Mouse (Mus musculus) ZHBTc4 (cell line): ENCODE results near the gene Ppy.

Experiments
- DNase-seq: peaks from one replicate; pipeline ENCODE4 v3.0.0-alpha.2; 2011; ENCODE audit warnings: low read depth, low spot score

The Ppy gene

GRCm38 (mm10) chr11:102101219-102101618 is at the start of gene Ppy:
TSS of gene Ppy (minus strand) at chr11:102101319.
- DNase-seq, result no peak

GRCm38 (mm10) chr11:102147213-102147989 is 46.3 kb upstream of the Ppy start:
- DNase-seq, result peak; percentile 59

- peak; percentile 43 for DNase-seq
Observed at GRCm38 (mm10) chr11:102146531-102146930, 45.4 kb upstream of the Ppy start.

DNA sequence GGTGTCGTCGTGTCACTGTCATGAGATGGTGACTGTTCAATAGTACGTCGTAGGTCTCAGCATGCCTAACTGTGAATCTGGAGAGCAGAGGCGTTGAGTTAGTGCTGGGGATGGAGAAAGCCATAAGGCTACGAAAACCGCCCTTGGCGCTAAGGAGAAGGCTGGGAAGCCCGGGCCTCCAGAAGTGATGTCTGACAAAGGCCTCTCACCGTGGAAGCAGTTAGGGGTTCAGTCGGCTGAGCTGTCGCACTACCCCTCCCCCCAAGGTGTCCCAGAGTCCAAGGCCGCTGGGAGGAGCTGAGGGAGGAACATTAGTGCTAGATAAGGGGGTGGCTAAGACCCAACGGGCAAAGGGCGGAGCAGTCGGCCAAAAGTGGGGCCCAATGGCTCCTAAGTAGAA is 44.9 kb upstream of the Ppy start:
- peak; percentile 47 for DNase-seq

DNA sequence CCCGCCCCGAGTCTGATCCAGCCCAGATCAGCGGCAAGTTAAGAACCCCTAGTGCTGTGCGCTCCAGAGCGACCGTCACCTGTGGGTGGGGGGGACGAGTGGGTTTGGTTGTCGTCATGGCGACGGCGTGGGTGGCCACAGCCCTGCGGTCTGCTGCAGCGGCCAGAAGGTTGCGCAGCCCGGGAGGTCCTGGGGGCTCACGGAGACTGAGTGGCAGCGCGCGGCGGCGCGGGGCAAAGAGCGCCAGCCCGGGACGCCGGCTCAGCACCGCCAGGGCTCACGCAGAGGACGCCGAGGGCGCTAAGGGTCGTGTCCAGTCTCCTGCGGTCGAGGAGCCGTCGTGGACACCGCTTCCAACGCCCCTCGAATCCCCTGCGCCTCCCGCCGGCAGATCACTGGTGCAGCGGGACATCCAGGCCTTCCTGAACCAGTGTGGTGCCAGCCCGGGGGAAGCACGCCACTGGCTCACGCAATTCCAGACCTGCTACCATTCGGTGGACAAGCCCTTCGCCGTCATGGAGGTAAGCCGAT is 44.4 kb upstream of the Ppy start, which contains the start of gene Nags:
Gene Nags (plus strand): TSS at position 43 of the 531 bp plus-strand sequence.
- peak; percentile 59 for DNase-seq

GRCm38 (mm10) chr11:102144957-102145470 is 43.9 kb upstream of the Ppy start:
- peak; percentile 54 for DNase-seq

GRCm38 (mm10) chr11:102142355-102142754 is 41.2 kb upstream of the Ppy start:
- DNase-seq, result no peak

- peak; percentile 78 for DNase-seq
Observed at GRCm38 (mm10) chr11:102140508-102140907, 39.4 kb upstream of the Ppy start.

- DNase-seq, result peak; percentile 83
Observed at GRCm38 (mm10) chr11:102138447-102138740, 37.3 kb upstream of the Ppy start.

GRCm38 (mm10) chr11:102137625-102138446 is 36.7 kb upstream of the Ppy start:
- DNase-seq, result no peak

GRCm38 (mm10) chr11:102134516-102134915 is 33.4 kb upstream of the Ppy start:
- peak; percentile 78 for DNase-seq

GRCm38 (mm10) chr11:102117386-102117785 is 16.3 kb upstream of the Ppy start:
- DNase-seq, result peak; percentile 52

DNA sequence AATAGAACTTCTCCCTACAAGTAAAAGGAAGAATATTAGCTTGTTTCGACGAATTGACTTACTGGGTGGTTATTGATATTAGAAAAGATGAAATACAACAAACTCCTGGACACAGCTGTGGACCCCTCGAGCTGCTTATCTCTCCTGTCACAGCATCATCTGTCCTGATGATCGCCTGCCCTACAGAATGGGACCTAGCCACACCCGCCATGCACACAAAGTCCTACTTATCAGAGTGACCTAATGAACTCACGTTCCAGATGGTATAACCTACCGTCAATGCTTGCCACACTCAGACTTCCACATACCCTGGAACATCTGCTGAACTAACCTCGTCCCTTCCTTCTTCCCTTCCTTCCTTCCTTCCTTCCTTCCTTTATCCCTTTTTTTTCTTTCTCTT is 15.1 kb upstream of the Ppy start:
- DNase-seq, result no peak

- DNase-seq, result no peak
Observed at GRCm38 (mm10) chr11:102111576-102111975, 10.5 kb upstream of the Ppy start.

GRCm38 (mm10) chr11:102107732-102108131 is 6.6 kb upstream of the Ppy start, which contains the start of gene Pyy:
TSS of gene Pyy (minus strand) at chr11:102107832.
- DNase-seq, result no peak

DNA sequence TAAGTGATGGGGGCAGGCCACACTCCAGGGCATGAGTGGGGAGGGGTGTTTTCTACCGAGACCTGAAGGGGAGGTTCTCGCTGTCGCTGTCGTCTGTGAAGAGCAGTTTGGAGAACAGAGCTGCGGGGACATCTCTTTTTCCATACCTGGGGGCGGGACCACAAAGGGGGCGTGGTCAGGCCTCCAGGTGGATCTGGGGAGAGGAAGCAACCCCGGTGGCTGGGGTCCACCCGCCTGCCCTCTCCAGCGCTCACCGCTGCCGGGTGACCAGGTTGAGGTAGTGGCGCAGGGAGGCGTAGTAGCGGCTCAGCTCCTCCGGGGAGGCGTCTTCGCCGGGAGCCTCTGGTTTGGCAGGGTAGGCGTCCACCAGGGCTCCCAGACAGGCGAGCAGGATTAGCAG is 5.8 kb upstream of the Ppy start:
- DNase-seq, result peak; percentile 65

- peak; percentile 87 for DNase-seq
Observed at GRCm38 (mm10) chr11:102102485-102103258, 1.6 kb upstream of the Ppy start.

DNA sequence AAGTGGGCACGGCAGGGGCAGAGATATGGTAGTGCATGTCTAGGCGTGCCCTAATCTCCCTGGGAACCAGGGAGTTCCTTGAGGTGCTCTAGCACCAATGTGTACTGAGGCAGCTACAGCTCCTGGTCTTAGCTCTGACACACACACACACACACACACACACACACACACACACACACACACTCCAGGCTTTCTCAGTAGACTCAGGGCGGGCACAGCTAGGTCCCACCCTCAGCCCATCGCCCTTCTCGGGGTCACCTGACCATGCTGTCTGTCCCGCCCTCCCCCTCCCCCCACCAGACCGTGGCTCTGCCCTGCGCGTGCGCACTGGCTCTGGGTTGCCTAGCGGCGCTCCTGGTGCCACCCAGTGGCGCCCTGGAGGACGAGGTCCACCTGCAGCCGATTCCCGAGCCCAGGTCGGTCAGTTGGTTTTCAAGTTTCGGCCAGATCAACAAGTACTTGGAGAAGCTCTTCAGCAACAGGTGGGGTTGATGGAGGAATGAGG is 4.2 kb downstream of the Ppy start:
- peak; percentile 96 for DNase-seq

GRCm38 (mm10) chr11:102096446-102096845 is 4.7 kb downstream of the Ppy start:
- DNase-seq, result no peak

- DNase-seq, result no peak
Observed at GRCm38 (mm10) chr11:102095676-102096075, 5.4 kb downstream of the Ppy start.

DNA sequence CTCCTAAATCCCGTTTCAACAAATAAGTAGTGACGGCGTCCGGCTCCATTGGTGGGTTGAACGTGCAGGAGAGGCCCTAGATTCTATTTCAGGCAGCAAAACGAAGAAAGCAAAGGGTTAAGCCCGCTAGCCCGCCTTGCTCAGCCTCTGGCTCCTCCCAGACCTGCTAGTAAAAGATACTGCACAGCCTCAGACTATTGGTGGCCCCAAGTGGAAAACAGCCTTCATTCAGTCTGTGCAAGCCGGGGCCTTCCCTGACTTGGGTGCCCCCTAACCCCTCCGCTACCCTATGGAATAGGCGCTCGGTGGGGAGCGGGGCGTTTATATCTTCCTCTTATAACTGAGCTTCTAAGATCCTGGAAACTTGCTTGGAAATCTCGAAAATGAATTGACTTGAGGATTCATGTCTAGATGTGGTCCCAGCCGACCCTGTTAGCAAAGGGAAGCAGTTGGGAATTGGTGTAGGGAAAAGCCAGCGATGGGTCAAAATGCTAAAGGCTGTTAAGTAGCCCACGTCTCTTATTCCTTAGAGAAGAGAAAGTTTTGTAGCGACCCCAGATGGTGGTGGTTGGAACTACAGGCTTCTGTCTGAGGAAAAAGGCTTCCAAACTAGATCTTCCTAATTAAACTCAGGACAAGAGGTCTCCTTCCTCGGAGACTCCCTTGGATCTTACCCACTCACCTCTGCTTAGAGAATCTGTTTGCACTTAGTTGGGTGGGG is 11.9 kb downstream of the Ppy start:
- peak; percentile 79 for DNase-seq
